Mouse (Mus musculus): ENCODE results near the gene Kbtbd3.
A peak's percentile ranks its signal among the peaks of the same experiment; 100 is the strongest.

The Kbtbd3 gene

DNA sequence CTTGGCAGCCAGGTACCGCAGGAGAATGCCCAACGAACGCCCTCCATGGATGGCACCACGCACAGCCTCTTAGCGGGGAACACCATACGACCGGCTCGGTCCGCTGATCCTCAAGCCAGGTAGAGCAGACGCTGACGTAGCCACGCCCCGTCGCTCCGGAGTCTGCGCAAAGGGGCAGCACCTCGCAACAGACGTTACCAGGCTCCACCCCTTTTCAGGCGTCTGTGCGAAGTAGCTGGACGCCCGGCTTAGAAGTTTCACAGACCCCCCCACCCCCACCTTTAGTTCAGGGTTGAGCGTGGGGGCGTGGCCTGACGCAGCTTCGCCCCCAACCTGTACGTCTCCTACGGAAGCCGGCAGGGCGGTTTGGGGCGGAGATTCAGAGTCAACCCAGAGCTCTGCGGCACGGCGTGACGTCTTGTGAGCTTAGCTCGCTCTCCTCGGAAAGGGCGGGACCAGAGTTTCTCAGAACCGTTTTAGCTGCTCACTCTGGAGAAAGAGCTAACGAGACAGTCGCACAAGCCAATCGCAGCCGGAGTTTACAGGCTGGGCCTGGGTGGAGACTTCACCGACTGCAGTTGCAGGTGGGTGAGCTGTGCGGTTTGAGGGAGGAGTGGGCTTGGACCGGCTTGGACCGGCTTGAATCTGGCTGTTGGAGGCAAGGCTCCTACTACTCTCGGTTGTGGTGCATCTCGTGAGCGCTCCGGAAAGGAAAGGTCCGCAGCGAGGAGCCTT, at the start of gene Kbtbd3, which contains the start of gene Aasdhppt:
Kbtbd3 (plus strand) TSS at position 483 of the 735 bp plus-strand sequence.
Aasdhppt (minus strand) TSS at position 121 of the 735 bp plus-strand sequence.
- H3K27me3 ChIP-seq (ENCODE audit: control insufficient read depth, insufficient read depth, low read length, poor library complexity, severe bottlenecking), result no peaks in the 10 kb centered on the region
- DNase-seq (ENCODE audit: low read depth, low spot score), result peak; percentile 100
- no peaks in the 10 kb centered on the region for H3K36me3 ChIP-seq (ENCODE audit: control insufficient read depth, insufficient read depth, low read length, poor library complexity, severe bottlenecking)

- H3K36me3 ChIP-seq (ENCODE audit: control insufficient read depth, insufficient read depth, low read length, poor library complexity, severe bottlenecking), result no peaks in the 10 kb centered on the region
- peak; percentile 32 for DNase-seq (ENCODE audit: low read depth, low spot score)
- peaks cover 2% of the 10 kb centered on the region; the same call in 1 of the 2 replicates for H3K27me3 ChIP-seq (ENCODE audit: control insufficient read depth, insufficient read depth, low read length, poor library complexity, severe bottlenecking)
Measured at GRCm38 (mm10) chr9:4259841-4260745, 49.5 kb upstream of the Kbtbd3 start.

- DNase-seq (ENCODE audit: low read depth, low spot score), result no peak
- peaks cover 2% of the 10 kb centered on the region; the same call in 1 of the 2 replicates for H3K27me3 ChIP-seq (ENCODE audit: control insufficient read depth, insufficient read depth, low read length, poor library complexity, severe bottlenecking)
Measured at GRCm38 (mm10) chr9:4260746-4261090, 48.9 kb upstream of the Kbtbd3 start.

DNA sequence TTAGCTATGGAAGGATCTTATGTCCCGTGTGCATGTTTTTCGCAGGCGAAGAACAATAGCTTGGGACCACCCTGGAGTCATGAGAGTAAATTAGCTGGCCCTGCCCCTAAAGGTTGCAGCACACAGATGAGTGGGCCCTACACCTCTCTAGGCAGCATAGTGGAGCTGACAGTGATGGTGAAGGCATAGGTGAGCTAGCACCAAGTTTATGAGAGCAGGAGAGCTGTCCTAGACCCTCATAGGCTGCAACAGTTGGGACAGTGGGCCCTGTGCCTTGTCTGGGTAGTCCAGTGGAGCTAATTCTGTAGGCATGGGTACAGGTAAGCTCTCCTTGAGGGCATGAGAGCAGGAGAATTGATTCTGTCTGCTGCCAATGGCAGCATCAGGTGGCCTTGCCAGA, 42.8 kb upstream of the Kbtbd3 start:
- DNase-seq (ENCODE audit: low read depth, low spot score), result no peak
- no peaks in the 10 kb centered on the region for H3K36me3 ChIP-seq (ENCODE audit: control insufficient read depth, insufficient read depth, low read length, poor library complexity, severe bottlenecking)
- H3K27me3 ChIP-seq (ENCODE audit: control insufficient read depth, insufficient read depth, low read length, poor library complexity, severe bottlenecking), result no peaks in the 10 kb centered on the region

More at GRCm38 (mm10) chr9:4260746-4261090, 48.9 kb upstream of the Kbtbd3 start:
- H3K36me3 ChIP-seq (ENCODE audit: control insufficient read depth, insufficient read depth, low read length, poor library complexity, severe bottlenecking), result no peaks in the 10 kb centered on the region

- DNase-seq (ENCODE audit: low read depth, low spot score), result no peak
- Histone ChIP-seq H3K36me3 (ENCODE audit: control insufficient read depth, insufficient read depth, low read length, poor library complexity, severe bottlenecking) (no peaks in the 10 kb centered on the region), H3K27me3 (ENCODE audit: control insufficient read depth, insufficient read depth, low read length, poor library complexity, severe bottlenecking) (no peaks in the 10 kb centered on the region)
Measured at GRCm38 (mm10) chr9:4283850-4284249, 25.8 kb upstream of the Kbtbd3 start.

GRCm38 (mm10) chr9:4300466-4300865, 9.2 kb upstream of the Kbtbd3 start:
- H3K36me3 ChIP-seq (ENCODE audit: control insufficient read depth, insufficient read depth, low read length, poor library complexity, severe bottlenecking), result 0 out of 2 replicates have a peak, but pooled peaks cover 2% of the 10 kb centered on the region
- H3K27me3 ChIP-seq (ENCODE audit: control insufficient read depth, insufficient read depth, low read length, poor library complexity, severe bottlenecking), result no peaks in the 10 kb centered on the region
- DNase-seq (ENCODE audit: low read depth, low spot score), result no peak

DNA sequence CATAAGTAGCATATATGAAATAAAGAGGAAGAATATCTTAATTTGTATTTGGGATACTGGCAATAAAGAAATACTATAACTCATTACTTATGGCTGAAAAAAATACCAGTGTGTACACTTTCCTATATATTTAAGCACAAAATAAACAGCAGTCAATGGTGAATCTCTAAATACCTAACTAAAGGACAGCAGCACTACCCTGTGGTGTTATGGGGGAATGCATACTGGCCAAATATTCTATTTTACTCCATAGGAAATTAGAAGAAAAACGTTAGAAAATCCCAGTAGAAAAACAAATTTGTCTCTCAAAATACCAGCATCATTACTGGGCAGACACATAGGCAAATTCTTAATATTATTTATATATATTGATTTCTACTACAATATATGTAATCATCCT, 4.8 kb upstream of the Kbtbd3 start:
- no peaks in the 10 kb centered on the region for H3K27me3 ChIP-seq (ENCODE audit: control insufficient read depth, insufficient read depth, low read length, poor library complexity, severe bottlenecking)
- no peak for DNase-seq (ENCODE audit: low read depth, low spot score)
- H3K36me3 ChIP-seq (ENCODE audit: control insufficient read depth, insufficient read depth, low read length, poor library complexity, severe bottlenecking), result 0 out of 2 replicates have a peak, but pooled peaks cover 2% of the 10 kb centered on the region

DNA sequence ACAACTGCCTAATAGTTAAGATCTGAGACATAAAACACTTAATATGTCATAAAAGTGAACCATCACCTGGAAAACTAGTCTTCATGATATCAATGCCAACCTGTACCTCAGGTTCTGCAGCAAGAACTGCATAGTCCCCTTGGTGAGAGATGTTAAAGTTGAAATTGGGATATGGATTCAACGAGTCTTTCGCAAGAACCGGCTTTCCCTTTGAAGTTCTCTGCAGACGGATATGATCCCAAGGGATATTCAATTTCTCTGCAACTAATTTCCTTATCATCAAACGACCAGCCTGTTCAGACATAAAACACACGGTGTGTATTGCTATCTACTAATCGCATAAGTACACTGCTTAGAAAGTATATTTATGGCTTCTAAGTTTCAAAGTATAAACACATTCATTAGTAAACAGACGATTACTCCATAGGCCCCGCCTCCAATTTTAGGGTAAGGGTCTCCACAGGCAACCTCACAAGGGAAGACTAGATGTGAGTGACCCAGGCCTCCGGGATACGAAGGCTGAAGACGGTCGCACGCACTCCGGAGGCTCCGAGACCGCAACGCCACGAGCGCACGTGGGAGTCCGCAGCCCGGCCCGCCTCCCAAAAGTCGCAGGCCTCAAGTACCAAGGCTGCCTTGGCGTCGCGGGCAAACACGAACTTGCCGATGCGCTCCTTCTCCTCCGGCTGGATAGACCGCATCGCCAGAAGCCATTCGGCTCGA, 844 bp upstream of the Kbtbd3 start:
- Histone ChIP-seq H3K27me3 (ENCODE audit: control insufficient read depth, insufficient read depth, low read length, poor library complexity, severe bottlenecking) (no peaks in the 10 kb centered on the region), H3K36me3 (ENCODE audit: control insufficient read depth, insufficient read depth, low read length, poor library complexity, severe bottlenecking) (no peaks in the 10 kb centered on the region)
- DNase-seq (ENCODE audit: low read depth, low spot score), result peak; percentile 9

- no peaks in the 10 kb centered on the region for H3K27me3 ChIP-seq (ENCODE audit: control insufficient read depth, insufficient read depth, low read length, poor library complexity, severe bottlenecking)
- DNase-seq (ENCODE audit: low read depth, low spot score), result peak; percentile 53
- no peaks in the 10 kb centered on the region for H3K36me3 ChIP-seq (ENCODE audit: control insufficient read depth, insufficient read depth, low read length, poor library complexity, severe bottlenecking)
Measured at GRCm38 (mm10) chr9:4310706-4311105, 1.1 kb downstream of the Kbtbd3 start.

DNA sequence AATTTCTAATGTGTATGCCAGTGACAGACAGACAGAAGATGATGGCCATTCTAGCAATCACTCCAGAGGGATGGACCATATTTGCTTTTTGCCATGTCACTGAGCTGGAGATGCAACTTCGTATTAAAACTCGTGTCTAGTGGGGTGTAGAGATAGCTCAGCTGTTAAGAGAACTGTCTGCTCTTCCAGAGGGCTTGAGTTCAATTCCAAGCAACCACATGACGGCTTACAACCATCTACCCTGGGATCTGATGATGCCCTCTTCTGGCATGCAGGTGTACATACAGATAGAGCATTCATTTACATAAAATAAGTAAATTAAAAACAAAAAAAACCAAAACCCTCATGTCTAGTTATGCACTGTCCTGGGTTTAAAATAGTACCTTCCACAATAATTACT, 1.5 kb downstream of the Kbtbd3 start:
- H3K27me3 ChIP-seq (ENCODE audit: control insufficient read depth, insufficient read depth, low read length, poor library complexity, severe bottlenecking), result no peaks in the 10 kb centered on the region
- H3K36me3 ChIP-seq (ENCODE audit: control insufficient read depth, insufficient read depth, low read length, poor library complexity, severe bottlenecking), result no peaks in the 10 kb centered on the region
- DNase-seq (ENCODE audit: low read depth, low spot score), result peak; percentile 22

GRCm38 (mm10) chr9:4313946-4314345, 4.3 kb downstream of the Kbtbd3 start:
- Histone ChIP-seq H3K27me3 (ENCODE audit: control insufficient read depth, insufficient read depth, low read length, poor library complexity, severe bottlenecking) (no peaks in the 10 kb centered on the region), H3K36me3 (ENCODE audit: control insufficient read depth, insufficient read depth, low read length, poor library complexity, severe bottlenecking) (no peaks in the 10 kb centered on the region)
- DNase-seq (ENCODE audit: low read depth, low spot score), result no peak

GRCm38 (mm10) chr9:4315746-4316145, 6.1 kb downstream of the Kbtbd3 start:
- no peaks in the 10 kb centered on the region for H3K36me3 ChIP-seq (ENCODE audit: control insufficient read depth, insufficient read depth, low read length, poor library complexity, severe bottlenecking)
- no peak for DNase-seq (ENCODE audit: low read depth, low spot score)
- no peaks in the 10 kb centered on the region for H3K27me3 ChIP-seq (ENCODE audit: control insufficient read depth, insufficient read depth, low read length, poor library complexity, severe bottlenecking)

DNA sequence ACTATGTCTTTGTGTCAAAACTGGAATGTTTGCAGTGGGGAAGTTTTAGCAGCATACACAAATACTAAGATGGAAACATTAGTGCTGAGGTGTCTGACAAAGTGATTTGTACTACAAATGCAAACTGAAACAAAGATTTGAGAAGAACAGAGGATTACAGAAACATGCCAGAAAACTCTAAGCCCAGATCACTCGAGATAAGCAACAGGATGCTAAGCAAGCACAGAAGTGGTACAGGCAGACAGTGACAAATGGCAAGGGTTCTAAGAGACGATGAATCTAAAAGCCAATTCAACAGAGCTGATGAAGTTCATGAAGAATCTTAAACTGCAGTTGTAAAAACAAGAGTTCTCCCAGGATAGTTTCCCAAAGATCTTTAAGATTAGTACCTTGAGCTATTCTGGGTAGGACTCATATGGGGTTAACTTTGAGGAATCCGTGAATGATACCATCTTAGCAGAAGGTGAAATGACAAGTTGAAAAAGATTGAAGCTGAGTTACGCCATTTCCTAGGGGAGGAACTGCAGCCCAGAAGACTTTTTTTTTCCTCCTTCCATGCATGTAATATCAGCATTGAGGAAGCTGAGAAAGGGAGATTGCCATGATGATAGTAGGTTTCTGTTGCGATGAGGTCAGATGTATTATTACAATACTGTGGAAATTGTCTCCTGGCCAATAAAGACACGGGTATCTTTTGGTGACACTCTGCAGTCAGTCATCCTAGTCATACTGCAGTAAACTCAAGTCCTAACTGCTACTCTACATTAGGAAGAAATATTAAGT, 9.5 kb downstream of the Kbtbd3 start:
- Histone ChIP-seq H3K27me3 (ENCODE audit: control insufficient read depth, insufficient read depth, low read length, poor library complexity, severe bottlenecking) (no peaks in the 10 kb centered on the region), H3K36me3 (ENCODE audit: control insufficient read depth, insufficient read depth, low read length, poor library complexity, severe bottlenecking) (no peaks in the 10 kb centered on the region)
- DNase-seq (ENCODE audit: low read depth, low spot score), result no peak

- no peaks in the 10 kb centered on the region for H3K27me3 ChIP-seq (ENCODE audit: control insufficient read depth, insufficient read depth, low read length, poor library complexity, severe bottlenecking)
- H3K36me3 ChIP-seq (ENCODE audit: control insufficient read depth, insufficient read depth, low read length, poor library complexity, severe bottlenecking), result no peaks in the 10 kb centered on the region
- DNase-seq (ENCODE audit: low read depth, low spot score), result no peak
Measured at GRCm38 (mm10) chr9:4353163-4353562, 43.5 kb downstream of the Kbtbd3 start.
